Mouse (Mus musculus): ENCODE measurements around the gene Itpr3.

The Itpr3 gene

GRCm38 (mm10) chr17:27118676-27119539 is 61.8 kb downstream of the Itpr3 start:
- no peak for DNase-seq (ENCODE audit: low spot score in 2 of 2)

DNA sequence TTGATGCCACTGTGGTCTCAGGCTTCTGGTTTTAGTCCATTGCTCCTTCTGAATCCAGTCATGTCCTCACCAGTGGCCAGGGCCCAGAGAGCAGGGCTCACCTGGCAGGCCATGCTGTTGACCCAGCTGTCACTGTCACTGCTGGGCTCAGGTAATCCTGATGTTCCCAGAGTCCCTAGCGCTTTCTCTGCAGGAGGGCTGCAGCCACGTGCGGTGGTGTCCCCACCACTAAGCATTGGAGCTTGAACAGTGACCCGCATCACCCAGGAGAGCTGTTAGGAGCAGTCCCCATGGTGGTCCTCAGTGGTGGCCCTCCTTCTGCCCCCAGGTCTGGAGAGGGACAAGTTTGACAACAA is 62.4 kb downstream of the Itpr3 start:
- no peak for DNase-seq (ENCODE audit: low spot score in 2 of 2)

DNA sequence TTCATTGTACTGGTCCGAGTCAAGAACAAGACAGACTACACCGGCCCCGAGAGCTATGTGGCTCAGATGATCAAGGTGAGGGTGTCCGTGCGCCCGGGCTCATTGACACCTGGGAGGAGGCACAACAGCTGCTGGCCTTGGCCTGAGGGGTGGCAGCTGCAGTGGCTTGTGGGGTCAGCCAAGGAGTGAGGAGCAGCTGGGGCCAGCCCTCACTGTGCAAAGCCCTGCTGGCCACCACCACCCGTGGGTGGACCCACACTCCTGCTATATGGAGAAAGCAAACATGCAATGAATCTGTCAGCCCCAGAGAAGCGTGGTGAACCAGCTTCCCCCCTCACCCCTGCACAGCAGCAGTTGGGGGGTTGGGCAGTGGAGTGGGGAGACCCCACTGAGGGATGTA is 62.9 kb downstream of the Itpr3 start:
- no peak for DNase-seq (ENCODE audit: low spot score in 2 of 2)

- DNase-seq (ENCODE audit: low spot score in 2 of 2) = peak; percentile 40 to 54
Measured at GRCm38 (mm10) chr17:27120561-27121024, 63.5 kb downstream of the Itpr3 start.

DNA sequence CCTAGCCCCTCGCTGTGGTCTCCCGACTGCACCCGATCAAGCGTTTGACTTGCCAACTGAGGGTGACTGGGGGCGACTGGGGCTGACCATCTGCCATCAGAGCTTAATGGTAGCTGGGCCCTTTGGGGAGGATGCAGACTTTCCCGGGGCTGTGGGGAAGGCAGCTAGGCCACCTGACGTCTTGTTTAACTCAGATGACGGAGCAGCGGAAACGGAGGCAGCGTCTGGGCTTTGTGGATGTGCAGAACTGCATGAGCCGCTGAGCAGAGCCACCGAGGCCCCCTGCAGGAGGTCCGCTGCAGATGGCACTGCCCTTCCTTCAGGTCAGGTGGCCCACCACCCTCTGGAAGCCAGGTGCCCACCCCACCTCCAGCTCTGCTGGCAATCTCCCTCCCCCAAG is 64.2 kb downstream of the Itpr3 start:
- no peak for DNase-seq (ENCODE audit: low spot score in 2 of 2)

DNA sequence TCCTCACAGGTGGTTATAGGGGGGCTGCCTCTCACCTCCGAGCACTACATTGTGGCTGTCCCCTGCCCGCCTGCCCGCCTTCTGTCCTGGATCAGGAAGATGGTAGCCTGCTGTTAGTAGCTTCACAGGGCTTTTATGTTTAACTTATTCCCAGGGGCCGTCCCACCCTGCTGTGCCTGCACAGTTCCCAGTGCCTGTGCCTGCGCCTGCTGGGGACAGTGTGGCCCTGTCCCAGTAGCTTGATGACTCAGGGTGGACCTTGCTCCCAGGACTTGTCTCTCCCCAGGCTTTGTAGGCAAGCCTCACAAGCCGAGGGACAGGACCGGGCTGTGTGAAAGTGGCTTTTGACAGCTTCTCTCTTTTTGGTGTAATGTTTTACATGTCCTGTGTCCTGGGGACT is 64.7 kb downstream of the Itpr3 start:
- no peak for DNase-seq (ENCODE audit: low spot score in 2 of 2)

DNA sequence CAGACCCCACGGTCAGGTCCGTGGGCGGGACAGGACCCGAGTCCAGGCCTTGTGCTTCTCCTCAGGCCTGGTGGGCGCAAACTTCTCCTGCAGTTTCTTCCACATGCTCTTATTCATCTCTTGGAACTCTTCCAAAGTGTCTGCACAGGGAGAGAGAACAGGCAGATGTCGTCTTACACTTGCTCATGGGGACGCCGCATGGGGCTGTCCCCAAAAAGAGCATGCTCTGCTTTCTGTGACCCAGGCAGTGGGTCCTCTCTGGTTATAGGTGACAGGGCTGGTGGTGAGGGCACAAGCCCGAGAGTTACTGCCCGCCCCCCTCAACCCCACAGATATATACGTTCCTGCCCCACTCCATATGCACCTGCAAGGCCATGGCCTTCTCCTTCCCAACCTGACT is 65.6 kb downstream of the Itpr3 start:
- no peak for DNase-seq (ENCODE audit: low spot score in 2 of 2)

GRCm38 (mm10) chr17:27123103-27123502 is 66.0 kb downstream of the Itpr3 start:
- DNase-seq (ENCODE audit: low spot score in 2 of 2) = no peak

GRCm38 (mm10) chr17:27123813-27124375 is 66.8 kb downstream of the Itpr3 start:
- DNase-seq (ENCODE audit: low spot score in 2 of 2) = no peak

DNA sequence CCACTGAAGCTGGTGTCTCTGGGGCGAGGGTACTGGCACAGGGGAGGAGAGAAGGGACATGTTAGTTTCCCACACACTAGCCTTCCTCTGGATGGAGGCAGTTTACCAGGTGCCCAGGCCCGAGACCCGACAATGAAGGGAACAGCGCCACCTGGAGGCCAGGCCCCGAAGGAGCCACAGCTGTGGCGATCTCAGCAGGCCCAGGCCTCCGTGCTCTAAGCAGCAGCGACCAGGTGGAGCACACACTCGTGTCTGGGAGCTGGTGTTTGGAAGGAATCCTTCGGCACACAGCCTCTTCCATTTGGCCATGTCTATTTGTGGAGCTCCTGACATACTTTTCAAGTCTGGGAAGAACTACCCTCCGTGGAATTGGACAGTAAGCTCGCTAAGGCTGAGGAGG is 68.1 kb downstream of the Itpr3 start:
- peak in 1 of 2 experiments; percentile 52 for DNase-seq (ENCODE audit: low spot score in 2 of 2)

GRCm38 (mm10) chr17:27125669-27126202 is 68.6 kb downstream of the Itpr3 start:
- no peak for DNase-seq (ENCODE audit: low spot score in 2 of 2)

DNA sequence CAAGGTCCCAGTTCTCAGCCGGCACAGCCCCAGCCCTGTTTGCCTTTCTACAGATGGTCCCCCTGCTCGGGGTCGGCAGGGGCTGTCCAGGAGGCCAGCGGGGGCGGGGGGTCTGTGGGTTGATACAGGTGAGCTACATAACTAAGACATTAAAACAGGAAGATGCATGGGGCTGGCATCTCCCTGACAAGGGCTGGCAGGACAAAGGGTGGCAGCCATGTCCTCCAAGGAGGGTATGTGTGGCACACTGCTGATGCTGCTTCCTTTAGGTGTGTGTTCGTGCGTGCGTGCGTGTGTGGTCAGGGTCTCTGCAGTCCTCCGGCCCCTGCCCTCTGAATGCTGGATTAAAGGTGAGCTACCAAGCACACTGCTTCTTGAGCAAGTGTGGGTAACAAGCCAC is 69.9 kb downstream of the Itpr3 start:
- DNase-seq (ENCODE audit: low spot score in 2 of 2) = no peak

DNA sequence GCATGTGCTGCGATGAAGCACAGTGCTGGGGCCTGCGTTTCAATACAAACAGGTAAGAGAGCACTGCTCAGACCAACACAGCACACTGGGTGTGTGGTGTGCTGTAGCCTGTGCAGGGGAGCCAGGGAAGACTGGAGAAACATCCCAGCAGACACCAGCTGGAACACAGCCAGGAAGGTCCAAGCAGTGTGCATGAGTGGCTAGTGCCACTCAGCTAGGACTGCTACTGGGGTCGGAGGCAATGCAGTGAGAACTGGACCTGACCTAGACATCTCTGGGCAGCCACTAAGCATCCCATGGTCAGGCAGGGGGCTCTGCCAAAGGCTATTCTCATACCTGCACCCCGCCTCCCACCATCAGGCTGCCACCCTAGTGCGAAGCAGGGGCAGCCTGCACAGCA is 71.1 kb downstream of the Itpr3 start:
- no peak for DNase-seq (ENCODE audit: low spot score in 2 of 2)

- DNase-seq (ENCODE audit: low spot score in 2 of 2) = no peak
Measured at GRCm38 (mm10) chr17:27129291-27129690, 72.2 kb downstream of the Itpr3 start.

DNA sequence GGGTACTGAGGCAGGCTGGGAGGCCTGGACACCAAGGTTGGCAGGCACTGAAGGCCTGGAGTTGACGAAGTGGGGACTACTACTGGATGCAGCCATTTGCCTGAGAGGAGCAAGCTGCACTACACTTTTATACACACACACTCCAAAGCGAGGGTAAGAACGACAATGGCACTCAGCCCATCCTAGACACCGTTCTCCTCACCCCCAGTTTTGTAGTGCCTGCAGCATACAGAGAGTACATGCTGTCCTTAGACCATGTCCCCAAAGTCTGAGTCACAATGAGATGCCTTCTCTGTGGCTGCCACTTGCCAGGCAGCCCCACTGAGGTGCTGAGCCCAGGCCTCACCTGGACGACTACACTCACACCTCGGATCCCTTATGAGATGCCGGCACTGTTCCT is 72.7 kb downstream of the Itpr3 start:
- no peak for DNase-seq (ENCODE audit: low spot score in 2 of 2)

DNA sequence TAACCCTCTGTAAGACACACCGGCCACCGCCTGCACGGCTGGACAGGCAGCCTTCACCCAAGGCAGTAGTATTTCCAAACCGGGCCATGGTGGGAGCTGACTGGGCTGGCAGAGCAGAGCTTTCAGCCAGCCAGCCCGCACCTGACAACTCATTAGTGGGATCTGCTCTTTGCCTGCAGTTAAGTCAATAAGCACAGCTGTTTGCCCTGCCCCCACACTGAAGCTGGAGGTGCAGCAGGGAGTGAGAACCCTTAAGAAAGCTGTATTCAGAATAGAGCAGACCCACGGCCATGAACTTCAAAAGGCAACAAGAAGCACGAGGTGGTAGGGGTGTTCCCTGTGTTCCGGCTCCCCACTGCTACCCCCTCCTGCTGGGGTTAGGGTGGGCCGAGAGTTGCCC is 73.1 kb downstream of the Itpr3 start:
- no peak for DNase-seq (ENCODE audit: low spot score in 2 of 2)

DNA sequence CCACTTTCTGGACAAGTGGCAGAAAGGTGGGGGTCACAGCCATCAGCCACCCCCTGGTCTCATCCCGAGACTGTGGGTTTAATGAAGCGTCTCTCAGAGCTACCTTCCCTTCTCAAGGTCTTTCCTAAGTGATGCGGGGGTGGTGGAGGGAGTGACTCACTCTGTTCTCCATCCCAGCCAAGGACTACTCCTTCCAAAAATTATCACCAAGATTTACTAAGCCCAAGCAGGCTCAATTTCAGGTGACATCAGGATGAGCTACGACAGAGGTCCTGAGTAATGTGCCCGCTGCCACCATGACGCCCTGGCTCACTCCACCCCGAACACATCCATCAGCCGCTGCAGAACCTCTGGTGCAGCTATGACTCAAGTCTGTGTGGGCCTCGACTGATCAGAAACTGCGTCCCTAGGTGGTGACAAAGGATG is 74.1 kb downstream of the Itpr3 start:
- no peak for DNase-seq (ENCODE audit: low spot score in 2 of 2)

GRCm38 (mm10) chr17:27132238-27132637 is 75.1 kb downstream of the Itpr3 start:
- DNase-seq (ENCODE audit: low spot score in 2 of 2) = no peak

DNA sequence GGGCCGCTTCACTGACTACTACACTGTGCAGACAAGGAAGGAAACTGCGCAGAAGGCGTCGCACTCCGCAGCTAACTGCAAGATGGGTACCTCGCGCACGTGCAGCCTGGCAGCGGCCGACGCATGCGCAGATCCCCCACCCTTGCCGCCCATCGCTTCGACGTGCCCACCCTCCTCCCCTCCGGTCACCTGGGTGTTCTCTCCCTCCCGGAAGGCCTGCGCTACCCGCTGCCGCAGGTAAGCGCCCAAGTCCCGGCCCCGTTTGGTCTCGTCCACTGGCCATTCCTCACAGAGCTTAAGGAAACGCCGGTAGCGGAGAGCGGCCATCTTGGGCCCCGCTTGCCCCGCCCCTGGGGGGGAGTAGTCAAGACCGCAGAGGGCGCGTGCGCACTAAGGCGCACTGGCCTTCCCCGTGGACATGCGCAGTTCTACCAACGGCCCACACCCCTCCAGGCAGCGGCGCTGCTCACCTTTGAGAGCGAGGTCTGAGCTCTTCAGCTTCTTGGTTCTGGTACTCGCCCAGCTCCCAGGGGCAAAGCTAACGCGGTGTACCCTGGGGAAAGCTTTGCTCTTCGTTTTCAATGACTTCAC is 76.5 kb downstream of the Itpr3 start, which contains the start of gene Uqcc2:
TSS of gene Uqcc2 (minus strand) at position 366 of the 591 bp plus-strand sequence.
- DNase-seq (ENCODE audit: low spot score in 2 of 2) = peak; percentile 97 to 98

- DNase-seq (ENCODE audit: low spot score in 2 of 2) = no peak
Measured at GRCm38 (mm10) chr17:27134187-27134586, 77.1 kb downstream of the Itpr3 start.

GRCm38 (mm10) chr17:27134715-27135114 is 77.6 kb downstream of the Itpr3 start:
- DNase-seq (ENCODE audit: low spot score in 2 of 2) = no peak

DNA sequence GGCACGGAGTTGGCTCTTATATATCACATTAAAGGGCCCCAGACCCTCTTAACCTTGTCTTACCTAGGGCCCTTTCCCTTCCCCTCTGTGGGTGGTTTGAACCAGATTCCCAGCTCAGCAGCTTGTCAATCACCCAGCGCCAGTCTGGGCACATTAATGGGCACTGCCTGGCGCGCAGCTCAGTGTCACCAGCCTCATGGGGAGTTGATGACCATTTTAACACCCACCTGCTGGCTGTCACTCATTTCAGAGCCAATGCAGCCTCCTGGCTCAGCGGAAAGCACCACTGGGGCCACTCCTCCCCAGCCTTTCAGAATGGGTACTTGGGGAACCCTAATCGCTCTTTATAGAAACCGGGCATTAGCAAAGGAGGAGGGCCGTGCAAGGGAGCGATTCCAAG is 81.3 kb downstream of the Itpr3 start:
- DNase-seq (ENCODE audit: low spot score in 2 of 2) = no peak

- no peak for DNase-seq (ENCODE audit: low spot score in 2 of 2)
Measured at GRCm38 (mm10) chr17:27139304-27139703, 82.2 kb downstream of the Itpr3 start.
